In genomic region chr13:30427008-30427407, GRCm38 (mm10) we compare ENCODE assay signal across 16 mouse cellular contexts.
DNase-seq lines count a peak whose midpoint lies in the region; ATAC-seq lines count a peak whose summit lies in the region.
"Had no signal": no experiment of that assay in that cellular context is flagged by ENCODE, and none has a peak within 500 bp of the region (broad histone marks: within the 10 kb centered on the region; RNA-seq: fewer than 3 reads in every experiment).

No protein-coding gene starts in this region.

- H3K36me3 ChIP-seq in kidney, embryonic 16.5 days (ENCODE audit: insufficient read depth, low read length) = no peaks in the 10 kb centered on the region
- no peaks in the 10 kb centered on the region for H3K36me3 ChIP-seq in forebrain, embryonic 13.5 days (ENCODE audit: poor library complexity, severe bottlenecking)
- H3K36me3 ChIP-seq: heart, embryonic 13.5 days; hindbrain, embryonic 13.5 days; intestine, embryonic 15.5 days; liver, embryonic 12.5 days; midbrain, embryonic 15.5 days had no signal

- H3K4me1 ChIP-seq in kidney, embryonic 16.5 days (ENCODE audit: insufficient read depth, low read length) = no peaks in the 10 kb centered on the region
- H3K4me1 ChIP-seq in forebrain, embryonic 13.5 days = no peaks in the 10 kb centered on the region
- H3K4me1 ChIP-seq: heart, embryonic 13.5 days; hindbrain, embryonic 13.5 days; intestine, embryonic 15.5 days; liver, embryonic 12.5 days; midbrain, embryonic 15.5 days had no signal

- peak; percentile 39 to 44 for DNase-seq in cerebellum, postnatal 10 days
- DNase-seq in cerebellum, postnatal 36 days = no peak
- peak; percentile 36 for DNase-seq in kidney, postnatal 10 days
- peak; percentile 31 for DNase-seq in gastrocnemius, postnatal 10 days
- DNase-seq in heart, postnatal 25 days (ENCODE audit: low spot score) = peak; percentile 5
- no peak for DNase-seq in frontal cortex, adult 2 months (ENCODE audit: extremely low spot score in 1 of 2, low spot score in 1 of 2)
- DNase-seq: B cell, adult 2 months; forebrain, postnatal 0 days had no signal

- no peak overlapping the region for H3K9ac ChIP-seq in kidney, embryonic 16.5 days (replicated peaks; ENCODE audit: low read length)
- no peak overlapping the region for H3K9ac ChIP-seq in forebrain, embryonic 13.5 days
- H3K9ac ChIP-seq: forebrain, postnatal 0 days; heart, embryonic 13.5 days; hindbrain, embryonic 13.5 days; intestine, embryonic 15.5 days; liver, embryonic 12.5 days; midbrain, embryonic 15.5 days had no signal

- 89% methylated on average over 4 of the region's 4 CpGs for WGBS in kidney, embryonic 16.5 days
- 92% methylated on average over 4 of the region's 4 CpGs for WGBS in forebrain, embryonic 13.5 days

- no peaks in the 10 kb centered on the region for H3K9me3 ChIP-seq in kidney, embryonic 16.5 days (ENCODE audit: low read length)
- H3K9me3 ChIP-seq in forebrain, embryonic 13.5 days (replicated peaks) = no peaks in the 10 kb centered on the region
- H3K9me3 ChIP-seq: heart, embryonic 13.5 days; hindbrain, embryonic 13.5 days; intestine, embryonic 15.5 days; liver, embryonic 12.5 days; midbrain, embryonic 15.5 days had no signal

- no peak for ATAC-seq in kidney, embryonic 16.5 days (ENCODE audit: low FRiP score, low TSS enrichment)
- ATAC-seq in forebrain, embryonic 13.5 days = no peak
- ATAC-seq: forebrain, postnatal 0 days; intestine, embryonic 15.5 days; liver, embryonic 12.5 days; midbrain, embryonic 15.5 days; Patski had no signal

- H3K4me3 ChIP-seq in kidney, embryonic 16.5 days (ENCODE audit: low read length) = no peak overlapping the region
- H3K4me3 ChIP-seq in forebrain, embryonic 13.5 days = no peak overlapping the region
- H3K4me3 ChIP-seq: heart, embryonic 13.5 days; hindbrain, embryonic 13.5 days; intestine, embryonic 15.5 days; liver, embryonic 12.5 days; midbrain, embryonic 15.5 days had no signal

- no peak overlapping the region for H3K4me2 ChIP-seq in kidney, embryonic 16.5 days (replicated peaks; ENCODE audit: low read depth, low read length)
- H3K4me2 ChIP-seq in forebrain, embryonic 13.5 days = no peak overlapping the region
- H3K4me2 ChIP-seq: heart, embryonic 13.5 days; hindbrain, embryonic 13.5 days; intestine, embryonic 15.5 days; liver, embryonic 12.5 days; midbrain, embryonic 15.5 days had no signal

- intact Hi-C loops in heart, postnatal 25 days (cut with DNase I) = no loop called here

- no peak overlapping the region for H3K27ac ChIP-seq in kidney, embryonic 16.5 days (ENCODE audit: low read length)
- no peak overlapping the region for H3K27ac ChIP-seq in forebrain, embryonic 13.5 days
- H3K27ac ChIP-seq: heart, embryonic 13.5 days; hindbrain, embryonic 13.5 days; intestine, embryonic 15.5 days; liver, embryonic 12.5 days; midbrain, embryonic 15.5 days had no signal

- no peaks in the 10 kb centered on the region for H3K27me3 ChIP-seq in kidney, embryonic 16.5 days (ENCODE audit: insufficient read depth, low read length)
- H3K27me3 ChIP-seq in forebrain, embryonic 13.5 days = no peaks in the 10 kb centered on the region
- H3K27me3 ChIP-seq: heart, embryonic 13.5 days; hindbrain, embryonic 13.5 days; intestine, embryonic 15.5 days; liver, embryonic 12.5 days; midbrain, embryonic 15.5 days; Patski had no signal

Comparison
In these comparisons a context has a peak if more than half of its experiments do, and no peak if none do; other contexts are left out.
1. DNase-seq: peak in cerebellum, postnatal 10 days (2 of 2), kidney, postnatal 10 days (single experiment), gastrocnemius, postnatal 10 days (single experiment) and heart, postnatal 25 days (single experiment); none in cerebellum, postnatal 36 days (0 of 2) and frontal cortex, adult 2 months (0 of 2).